Mouse (Mus musculus): ENCODE results near the gene Gm10228. TPM values are rescaled to one million over a fixed set of nuclear protein-coding genes. Genes with fewer than 3 reads are reported as not detected.
"Not testable (repeated sequence)": the region's sequence is repeated elsewhere in the genome, so short reads cannot be mapped to it uniquely, and the experiment has no call there.

The Gm10228 gene
- not detected in 2 replicates for total RNA-seq (2012; rRNA removed)
- polyA plus RNA-seq (2012; ENCODE audit: insufficient read depth in 1 of 2, insufficient read length in 2 of 2, low read depth in 1 of 2, low replicate concordance in 2 of 2, missing spikeins in 1 of 2): not detected

- H3K27ac ChIP-seq (ENCODE audit: control insufficient read depth, low read depth, low read length); DNase-seq (ENCODE audit: low read depth, low spot score): not testable (repeated sequence)
Observed at GRCm38 (mm10) chr16:89041372-89041771, at the start of gene Gm10228. Gene Gm10228 (minus strand): TSS chr16:89041472.

GRCm38 (mm10) chr16:89071041-89071440, 29.8 kb upstream of the Gm10228 start:
- DNase-seq (ENCODE audit: low read depth, low spot score): peak; percentile 42
- H3K36me3 ChIP-seq (ENCODE audit: control insufficient read depth in 1 of 2, insufficient read depth in 2 of 2, low read length in 2 of 2); H3K27ac ChIP-seq (ENCODE audit: control insufficient read depth, low read depth, low read length); H3K9ac ChIP-seq (ENCODE audit: control insufficient read depth, low read depth, low read length, poor library complexity, severe bottlenecking); H3K9me3 ChIP-seq (replicated peaks; ENCODE audit: insufficient read depth, low read length); H3K4me3 ChIP-seq (ENCODE audit: control insufficient read depth in 1 of 2, insufficient read depth in 1 of 2, low read depth in 2 of 2, low read length in 2 of 2); H3K4me1 ChIP-seq (ENCODE audit: control insufficient read depth in 1 of 2, insufficient read depth in 2 of 2, low read length in 2 of 2); H3K79me2 ChIP-seq (ENCODE audit: control insufficient read depth, insufficient read depth, low read length, poor library complexity); H3K27me3 ChIP-seq (ENCODE audit: control insufficient read depth in 1 of 2, insufficient read depth in 2 of 2, low read length in 2 of 2): not testable (repeated sequence)

More at GRCm38 (mm10) chr16:89041372-89041771, at the start of gene Gm10228:
- not testable (repeated sequence) for H3K9me3 ChIP-seq (replicated peaks; ENCODE audit: insufficient read depth, low read length); H3K4me1 ChIP-seq (ENCODE audit: control insufficient read depth in 1 of 2, insufficient read depth in 2 of 2, low read length in 2 of 2); H3K79me2 ChIP-seq (ENCODE audit: control insufficient read depth, insufficient read depth, low read length, poor library complexity); H3K9ac ChIP-seq (ENCODE audit: control insufficient read depth, low read depth, low read length, poor library complexity, severe bottlenecking); H3K36me3 ChIP-seq (ENCODE audit: control insufficient read depth in 1 of 2, insufficient read depth in 2 of 2, low read length in 2 of 2); H3K4me3 ChIP-seq (ENCODE audit: control insufficient read depth in 1 of 2, insufficient read depth in 1 of 2, low read depth in 2 of 2, low read length in 2 of 2); H3K27me3 ChIP-seq (ENCODE audit: control insufficient read depth in 1 of 2, insufficient read depth in 2 of 2, low read length in 2 of 2)

- not testable (repeated sequence) for H3K4me3 ChIP-seq (ENCODE audit: control insufficient read depth in 1 of 2, insufficient read depth in 1 of 2, low read depth in 2 of 2, low read length in 2 of 2); DNase-seq (ENCODE audit: low read depth, low spot score); H3K27me3 ChIP-seq (ENCODE audit: control insufficient read depth in 1 of 2, insufficient read depth in 2 of 2, low read length in 2 of 2); H3K9me3 ChIP-seq (replicated peaks; ENCODE audit: insufficient read depth, low read length); H3K36me3 ChIP-seq (ENCODE audit: control insufficient read depth in 1 of 2, insufficient read depth in 2 of 2, low read length in 2 of 2); H3K9ac ChIP-seq (ENCODE audit: control insufficient read depth, low read depth, low read length, poor library complexity, severe bottlenecking); H3K4me1 ChIP-seq (ENCODE audit: control insufficient read depth in 1 of 2, insufficient read depth in 2 of 2, low read length in 2 of 2); H3K27ac ChIP-seq (ENCODE audit: control insufficient read depth, low read depth, low read length); H3K79me2 ChIP-seq (ENCODE audit: control insufficient read depth, insufficient read depth, low read length, poor library complexity)
Observed at GRCm38 (mm10) chr16:89063902-89064301, 22.6 kb upstream of the Gm10228 start, which contains the start of gene 1110025L11Rik. Gene 1110025L11Rik (minus strand): TSS chr16:89064002.

GRCm38 (mm10) chr16:89047783-89048182, 6.5 kb upstream of the Gm10228 start, which contains the start of gene Krtap6-5:
Gene Krtap6-5 (minus strand): TSS chr16:89047883.
- no peak within 1 kb of the TSS for H3K9ac ChIP-seq (ENCODE audit: control insufficient read depth, low read depth, low read length, poor library complexity, severe bottlenecking)
- TF ChIP-seq NELFE (IDR thresholded peaks at IDR 0.05; ENCODE audit: low read depth, low read length) (no peak), USF1 (IDR thresholded peaks at IDR 0.05; ENCODE audit: low read depth, low read length) (no peak), MEF2A (IDR thresholded peaks at IDR 0.05; ENCODE audit: extremely low read depth, insufficient replicate concordance, low read depth, low read length, poor library complexity, severe bottlenecking) (no peak), POLR2AphosphoS2 (IDR thresholded peaks at IDR 0.05; ENCODE audit: low read length) (no peak), NRF1 (IDR thresholded peaks at IDR 0.05; ENCODE audit: insufficient read depth, low read depth, low read length, poor library complexity, severe bottlenecking) (no peak), HCFC1 (IDR thresholded peaks at IDR 0.05; ENCODE audit: low read depth, low read length) (no peak), ZC3H11A (IDR thresholded peaks at IDR 0.05; ENCODE audit: low read depth, low read length) (no peak), JUND (IDR thresholded peaks at IDR 0.05; ENCODE audit: low read depth, low read length) (no peak)
- no peaks in the 10 kb centered on the region for H3K27me3 ChIP-seq (ENCODE audit: control insufficient read depth in 1 of 2, insufficient read depth in 2 of 2, low read length in 2 of 2)

GRCm38 (mm10) chr16:89031399-89031798, 9.9 kb downstream of the Gm10228 start, which contains the start of gene Krtap6-1:
Gene Krtap6-1 (plus strand): TSS chr16:89031699.
- not testable (repeated sequence) for DNase-seq (ENCODE audit: low read depth, low spot score); H3K27me3 ChIP-seq (ENCODE audit: control insufficient read depth in 1 of 2, insufficient read depth in 2 of 2, low read length in 2 of 2); H3K36me3 ChIP-seq (ENCODE audit: control insufficient read depth in 1 of 2, insufficient read depth in 2 of 2, low read length in 2 of 2); H3K9ac ChIP-seq (ENCODE audit: control insufficient read depth, low read depth, low read length, poor library complexity, severe bottlenecking); H3K9me3 ChIP-seq (replicated peaks; ENCODE audit: insufficient read depth, low read length); H3K4me3 ChIP-seq (ENCODE audit: control insufficient read depth in 1 of 2, insufficient read depth in 1 of 2, low read depth in 2 of 2, low read length in 2 of 2); H3K79me2 ChIP-seq (ENCODE audit: control insufficient read depth, insufficient read depth, low read length, poor library complexity); H3K4me1 ChIP-seq (ENCODE audit: control insufficient read depth in 1 of 2, insufficient read depth in 2 of 2, low read length in 2 of 2); H3K27ac ChIP-seq (ENCODE audit: control insufficient read depth, low read depth, low read length)

More at GRCm38 (mm10) chr16:89047783-89048182, 6.5 kb upstream of the Gm10228 start, which contains the start of gene Krtap6-5:
- Histone ChIP-seq H3K79me2 (ENCODE audit: control insufficient read depth, insufficient read depth, low read length, poor library complexity) (no peaks in the 10 kb centered on the region), H3K27ac (ENCODE audit: control insufficient read depth, low read depth, low read length) (no peak within 1 kb of the TSS), H3K4me3 (ENCODE audit: control insufficient read depth in 1 of 2, insufficient read depth in 1 of 2, low read depth in 2 of 2, low read length in 2 of 2) (no peak within 1 kb of the TSS), H3K9me3 (replicated peaks; ENCODE audit: insufficient read depth, low read length) (no peaks in the 10 kb centered on the region), H3K36me3 (ENCODE audit: control insufficient read depth in 1 of 2, insufficient read depth in 2 of 2, low read length in 2 of 2) (no peaks in the 10 kb centered on the region), H3K4me1 (ENCODE audit: control insufficient read depth in 1 of 2, insufficient read depth in 2 of 2, low read length in 2 of 2) (no peaks in the 10 kb centered on the region)
- DNase-seq (ENCODE audit: low read depth, low spot score): no peak

- H3K9ac ChIP-seq (ENCODE audit: control insufficient read depth, low read depth, low read length, poor library complexity, severe bottlenecking); H3K27ac ChIP-seq (ENCODE audit: control insufficient read depth, low read depth, low read length); H3K27me3 ChIP-seq (ENCODE audit: control insufficient read depth in 1 of 2, insufficient read depth in 2 of 2, low read length in 2 of 2); H3K36me3 ChIP-seq (ENCODE audit: control insufficient read depth in 1 of 2, insufficient read depth in 2 of 2, low read length in 2 of 2); H3K79me2 ChIP-seq (ENCODE audit: control insufficient read depth, insufficient read depth, low read length, poor library complexity); H3K4me1 ChIP-seq (ENCODE audit: control insufficient read depth in 1 of 2, insufficient read depth in 2 of 2, low read length in 2 of 2); H3K9me3 ChIP-seq (replicated peaks; ENCODE audit: insufficient read depth, low read length); DNase-seq (ENCODE audit: low read depth, low spot score); H3K4me3 ChIP-seq (ENCODE audit: control insufficient read depth in 1 of 2, insufficient read depth in 1 of 2, low read depth in 2 of 2, low read length in 2 of 2): not testable (repeated sequence)
Observed at GRCm38 (mm10) chr16:89014984-89015383, 26.3 kb downstream of the Gm10228 start, which contains the start of gene Gm10229. Gene Gm10229 (plus strand): TSS chr16:89015284.

Data from MEL (cell line).